Mouse (Mus musculus): ENCODE data around the gene Rhot1.
A peak's percentile ranks its signal among the peaks of the same experiment; 100 is the strongest.
"Not testable (repeated sequence)": the region's sequence is repeated elsewhere in the genome, so short reads cannot be mapped to it uniquely, and the experiment has no call there.

Rhot1 gene

GRCm38 (mm10) chr11:80193827-80194226 is 15.0 kb upstream of the Rhot1 start:
- DNase-seq (ENCODE audit: low spot score): no peak

- DNase-seq (ENCODE audit: low spot score): no peak
These were observed 12.5 kb upstream of the Rhot1 start for GRCm38 (mm10) chr11:80196351-80196750.

- no peak for DNase-seq (ENCODE audit: low spot score)
These were observed 9.5 kb upstream of the Rhot1 start for GRCm38 (mm10) chr11:80199316-80199715.

- no peak for DNase-seq (ENCODE audit: low spot score)
These were observed 9.0 kb upstream of the Rhot1 start for GRCm38 (mm10) chr11:80199773-80200172.

GRCm38 (mm10) chr11:80200326-80200725 is 8.5 kb upstream of the Rhot1 start:
- no peak for DNase-seq (ENCODE audit: low spot score)

- DNase-seq (ENCODE audit: low spot score): no peak
These were observed 6.5 kb upstream of the Rhot1 start for GRCm38 (mm10) chr11:80202296-80202695.

GRCm38 (mm10) chr11:80204037-80204436 is 4.8 kb upstream of the Rhot1 start:
- DNase-seq (ENCODE audit: low spot score): no peak

GRCm38 (mm10) chr11:80204941-80205340 is 3.9 kb upstream of the Rhot1 start:
- DNase-seq (ENCODE audit: low spot score): no peak

GRCm38 (mm10) chr11:80208465-80208859 is 357 bp upstream of the Rhot1 start:
- no peak for DNase-seq (ENCODE audit: low spot score)

- DNase-seq (ENCODE audit: low spot score): no peak
These were observed 1.5 kb downstream of the Rhot1 start for GRCm38 (mm10) chr11:80210321-80210720.

- DNase-seq (ENCODE audit: low spot score): no peak
These were observed 3.5 kb downstream of the Rhot1 start for GRCm38 (mm10) chr11:80212282-80212681.

- no peak for DNase-seq (ENCODE audit: low spot score)
These were observed 6.5 kb downstream of the Rhot1 start for GRCm38 (mm10) chr11:80215291-80215690.

- DNase-seq (ENCODE audit: low spot score): no peak
These were observed 10.0 kb downstream of the Rhot1 start for GRCm38 (mm10) chr11:80218657-80219293.

- not testable (repeated sequence) for DNase-seq (ENCODE audit: low spot score)
These were observed 21.2 kb downstream of the Rhot1 start for GRCm38 (mm10) chr11:80230066-80230465.

- peak; percentile 73 for DNase-seq (ENCODE audit: low spot score)
These were observed 28.5 kb downstream of the Rhot1 start for GRCm38 (mm10) chr11:80237278-80237677.

GRCm38 (mm10) chr11:80238306-80238705 is 29.5 kb downstream of the Rhot1 start:
- peak; percentile 36 for DNase-seq (ENCODE audit: low spot score)

- no peak for DNase-seq (ENCODE audit: low spot score)
These were observed 38.2 kb downstream of the Rhot1 start for GRCm38 (mm10) chr11:80247026-80247425.

GRCm38 (mm10) chr11:80248531-80248930 is 39.7 kb downstream of the Rhot1 start:
- no peak for DNase-seq (ENCODE audit: low spot score)

GRCm38 (mm10) chr11:80264137-80264536 is 55.3 kb downstream of the Rhot1 start:
- DNase-seq (ENCODE audit: low spot score): no peak

- DNase-seq (ENCODE audit: low spot score): no peak
These were observed 62.3 kb downstream of the Rhot1 start for GRCm38 (mm10) chr11:80271096-80271495.

- DNase-seq (ENCODE audit: low spot score): no peak
These were observed 66.2 kb downstream of the Rhot1 start for GRCm38 (mm10) chr11:80275011-80275410.

- DNase-seq (ENCODE audit: low spot score): no peak
These were observed 69.2 kb downstream of the Rhot1 start for GRCm38 (mm10) chr11:80278054-80278453.

- no peak for DNase-seq (ENCODE audit: low spot score)
These were observed 75.0 kb downstream of the Rhot1 start for GRCm38 (mm10) chr11:80283786-80284185.

- no peak for DNase-seq (ENCODE audit: low spot score)
These were observed 75.8 kb downstream of the Rhot1 start for GRCm38 (mm10) chr11:80284641-80285040.
